Mouse (Mus musculus): ENCODE results near the gene Gm10134. TPM values are rescaled to one million over a fixed set of nuclear protein-coding genes. Genes with fewer than 3 reads are reported as not detected.

Gm10134 gene
- polyA plus RNA-seq, 1 experiment from 2014 or later = 6.0 TPM

- Histone ChIP-seq H3K9ac (ENCODE audit: low read depth, low read length) (no peak overlapping the region), H3K36me3 (ENCODE audit: control insufficient read depth, insufficient read depth) (peaks cover 46% of the 10 kb centered on the region), H3K4me1 (replicated peaks; ENCODE audit: control insufficient read depth, insufficient read depth, low read length) (0 out of 2 replicates have a peak, but pooled peaks cover 23% of the 10 kb centered on the region), H3K4me2 (replicated peaks; ENCODE audit: low read depth) (no peak overlapping the region), H3K9me3 (ENCODE audit: control insufficient read depth) (no peaks in the 10 kb centered on the region), H3K4me3 (ENCODE audit: low read depth, low read length) (no peak overlapping the region), H3K27ac (ENCODE audit: low read depth, low read length) (peak overlapping the region; percentile 21; the same call in 1 of the 2 replicates), H3K27me3 (replicated peaks; ENCODE audit: control insufficient read depth, insufficient read depth, low read length) (no peaks in the 10 kb centered on the region)
- no peak for TF ChIP-seq CTCF (IDR thresholded peaks at IDR 0.05; ENCODE audit: low read depth)
- 71% methylated on average over 8 of the region's 8 CpGs for WGBS
- ATAC-seq = no peak
Measured at GRCm38 (mm10) chr2:28540587-28541227, 34.8 kb downstream of the Gm10134 start.

DNA sequence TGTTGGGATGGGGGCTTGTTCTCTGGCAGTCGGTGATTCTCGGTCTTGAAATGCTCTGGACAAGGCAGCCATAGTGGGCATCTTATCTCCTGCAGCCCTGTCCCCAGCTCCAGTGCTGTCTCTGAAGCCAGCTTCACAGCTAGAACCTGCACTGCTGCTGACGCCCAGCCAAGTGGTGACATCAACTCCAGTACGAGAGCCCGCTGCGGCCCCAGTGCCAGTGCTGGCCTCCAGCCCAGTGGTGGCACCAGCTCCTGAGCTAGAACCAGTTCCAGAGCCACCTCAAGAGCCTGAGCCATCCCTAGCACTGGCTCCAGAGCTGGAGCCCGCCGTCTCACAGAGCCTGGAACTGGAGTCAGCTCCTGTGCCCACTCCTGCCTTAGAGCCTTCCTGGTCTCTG lies 38.0 kb downstream of the Gm10134 start:
- peaks cover 67% of the 10 kb centered on the region for H3K36me3 ChIP-seq (ENCODE audit: control insufficient read depth, insufficient read depth)

DNA sequence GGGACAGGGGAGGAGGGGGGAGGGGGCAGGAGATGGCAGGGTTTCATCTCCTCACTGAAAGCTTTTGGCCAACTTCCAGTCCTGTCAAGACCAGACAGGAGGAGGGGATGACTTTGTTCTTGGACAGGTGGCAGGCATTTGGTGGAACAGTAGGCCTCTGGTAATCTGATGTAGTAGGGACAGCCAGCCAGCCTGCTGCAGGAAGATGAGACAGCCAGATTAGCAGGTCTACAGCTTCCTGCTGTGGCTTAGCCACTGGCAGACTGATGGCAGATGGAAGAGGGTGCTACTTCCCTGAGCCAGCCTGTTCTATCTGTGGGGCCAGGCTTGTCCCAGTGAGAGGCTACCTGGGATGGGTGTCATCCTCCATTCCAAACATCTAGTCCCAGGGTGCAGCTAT lies 40.1 kb downstream of the Gm10134 start:
- Histone ChIP-seq H3K4me1 (replicated peaks; ENCODE audit: control insufficient read depth, insufficient read depth, low read length) (no peaks in the 10 kb centered on the region), H3K9ac (ENCODE audit: low read depth, low read length) (no peak overlapping the region), H3K27me3 (replicated peaks; ENCODE audit: control insufficient read depth, insufficient read depth, low read length) (no peaks in the 10 kb centered on the region), H3K36me3 (ENCODE audit: control insufficient read depth, insufficient read depth) (peaks cover 84% of the 10 kb centered on the region), H3K4me3 (ENCODE audit: low read depth, low read length) (no peak overlapping the region), H3K4me2 (replicated peaks; ENCODE audit: low read depth) (no peak overlapping the region), H3K9me3 (ENCODE audit: control insufficient read depth) (no peaks in the 10 kb centered on the region), H3K27ac (ENCODE audit: low read depth, low read length) (no peak overlapping the region)
- no peak for TF ChIP-seq CTCF (IDR thresholded peaks at IDR 0.05; ENCODE audit: low read depth)
- ATAC-seq = no peak

More for the DNA sequence above, 38.0 kb downstream of the Gm10134 start:
- Histone ChIP-seq H3K4me1 (replicated peaks; ENCODE audit: control insufficient read depth, insufficient read depth, low read length) (0 out of 2 replicates have a peak, but pooled peaks cover 13% of the 10 kb centered on the region), H3K9ac (ENCODE audit: low read depth, low read length) (no peak overlapping the region), H3K27ac (ENCODE audit: low read depth, low read length) (no peak overlapping the region), H3K27me3 (replicated peaks; ENCODE audit: control insufficient read depth, insufficient read depth, low read length) (no peaks in the 10 kb centered on the region), H3K4me3 (ENCODE audit: low read depth, low read length) (no peak overlapping the region), H3K9me3 (ENCODE audit: control insufficient read depth) (no peaks in the 10 kb centered on the region), H3K4me2 (replicated peaks; ENCODE audit: low read depth) (no peak overlapping the region)
- ATAC-seq = no peak
- no peak for TF ChIP-seq CTCF (IDR thresholded peaks at IDR 0.05; ENCODE audit: low read depth)
- WGBS = 91% methylated on average over 8 of the region's 8 CpGs

DNA sequence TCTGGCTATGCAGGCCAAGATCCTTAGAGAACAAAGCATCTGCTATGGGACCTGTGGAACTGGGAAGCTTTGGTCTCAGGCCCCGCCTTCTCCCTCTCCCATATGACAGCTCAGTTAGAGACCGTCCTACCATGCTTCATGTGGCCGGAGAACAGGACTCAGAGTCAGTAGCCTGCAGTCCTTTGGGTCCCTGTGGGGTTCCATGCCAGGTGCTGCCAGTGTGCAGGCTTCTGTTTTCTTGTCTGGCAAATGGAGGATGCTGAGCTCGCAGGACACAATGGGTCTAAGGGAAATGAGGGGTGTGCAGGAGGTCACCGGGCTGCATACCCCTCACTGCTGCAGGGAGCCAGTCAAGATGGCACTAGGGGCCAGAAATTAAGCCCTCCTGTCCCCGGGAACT lies 40.7 kb downstream of the Gm10134 start:
- H3K36me3 ChIP-seq (ENCODE audit: control insufficient read depth, insufficient read depth) = peaks cover 86% of the 10 kb centered on the region
- ATAC-seq = no peak
- TF ChIP-seq CTCF (IDR thresholded peaks at IDR 0.05; ENCODE audit: low read depth) = no peak

DNA sequence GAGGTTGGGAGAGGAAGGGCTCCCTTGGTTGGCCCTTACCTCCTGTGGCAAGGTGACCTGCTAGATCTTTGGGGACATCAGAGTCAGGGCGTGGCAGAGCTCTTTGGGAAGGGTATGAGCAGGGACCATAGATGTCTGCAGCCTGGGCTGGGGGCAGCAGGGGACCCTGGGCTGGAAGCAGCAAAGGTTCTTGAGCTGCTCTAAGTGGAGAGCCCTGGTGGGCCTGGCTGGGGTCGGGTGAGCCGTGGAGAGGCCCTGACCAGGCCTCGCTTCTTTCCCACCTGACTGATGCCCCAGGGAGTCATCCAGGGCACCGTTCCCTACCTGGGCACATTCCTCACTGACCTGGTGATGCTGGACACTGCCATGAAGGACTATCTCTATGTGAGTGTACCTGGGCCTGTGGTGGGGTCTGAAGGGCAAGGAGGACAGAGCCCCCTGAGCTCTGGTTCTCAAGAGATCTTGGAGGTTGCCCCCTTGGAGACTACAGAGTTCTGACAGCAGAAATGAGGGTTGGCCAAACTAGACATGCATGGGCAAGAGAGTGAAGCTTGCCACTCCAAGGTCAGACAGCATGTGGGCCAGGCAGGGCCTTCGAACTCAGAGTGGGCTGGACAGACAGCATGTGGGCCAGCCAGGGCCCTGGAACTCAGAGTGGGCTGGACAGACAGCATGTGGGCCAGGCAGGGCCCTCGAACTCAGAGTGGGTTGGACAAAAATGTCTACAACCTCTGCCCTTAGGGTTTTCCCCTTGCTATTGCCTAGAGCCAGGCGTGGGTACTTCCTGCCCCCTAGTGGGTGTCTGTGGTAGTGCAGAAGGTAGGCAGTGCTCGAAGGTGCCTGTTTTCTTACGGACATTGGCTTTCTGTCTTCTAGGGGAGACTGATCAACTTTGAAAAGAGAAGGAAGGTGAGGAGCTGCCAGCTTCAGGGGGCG lies 41.6 kb downstream of the Gm10134 start:
- H3K9me3 ChIP-seq (ENCODE audit: control insufficient read depth) = no peaks in the 10 kb centered on the region
- H3K4me1 ChIP-seq (replicated peaks; ENCODE audit: control insufficient read depth, insufficient read depth, low read length) = no peaks in the 10 kb centered on the region
- H3K9ac ChIP-seq (ENCODE audit: low read depth, low read length) = no peak overlapping the region
- peaks cover 86% of the 10 kb centered on the region for H3K36me3 ChIP-seq (ENCODE audit: control insufficient read depth, insufficient read depth)
- H3K4me2 ChIP-seq (replicated peaks; ENCODE audit: low read depth) = no peak overlapping the region
- 49% methylated on average over 11 of the region's 11 CpGs for WGBS
- H3K27me3 ChIP-seq (replicated peaks; ENCODE audit: control insufficient read depth, insufficient read depth, low read length) = no peaks in the 10 kb centered on the region
- H3K27ac ChIP-seq (ENCODE audit: low read depth, low read length) = no peak overlapping the region
- ATAC-seq = peak; percentile 55
- no peak overlapping the region for H3K4me3 ChIP-seq (ENCODE audit: low read depth, low read length)
- peak; percentile 100 for TF ChIP-seq CTCF (IDR thresholded peaks at IDR 0.05; ENCODE audit: low read depth)

More for the DNA sequence above, 40.7 kb downstream of the Gm10134 start:
- no peaks in the 10 kb centered on the region for H3K9me3 ChIP-seq (ENCODE audit: control insufficient read depth)
- H3K9ac ChIP-seq (ENCODE audit: low read depth, low read length) = no peak overlapping the region
- 73% methylated on average over 6 of the region's 6 CpGs for WGBS
- no peak overlapping the region for H3K4me3 ChIP-seq (ENCODE audit: low read depth, low read length)
- H3K27ac ChIP-seq (ENCODE audit: low read depth, low read length) = no peak overlapping the region
- no peak overlapping the region for H3K4me2 ChIP-seq (replicated peaks; ENCODE audit: low read depth)
- no peaks in the 10 kb centered on the region for H3K27me3 ChIP-seq (replicated peaks; ENCODE audit: control insufficient read depth, insufficient read depth, low read length)
- H3K4me1 ChIP-seq (replicated peaks; ENCODE audit: control insufficient read depth, insufficient read depth, low read length) = no peaks in the 10 kb centered on the region

- no peak for TF ChIP-seq CTCF (IDR thresholded peaks at IDR 0.05; ENCODE audit: low read depth)
- Histone ChIP-seq H3K4me2 (replicated peaks; ENCODE audit: low read depth) (no peak overlapping the region), H3K36me3 (ENCODE audit: control insufficient read depth, insufficient read depth) (peaks cover 88% of the 10 kb centered on the region), H3K9me3 (ENCODE audit: control insufficient read depth) (no peaks in the 10 kb centered on the region), H3K27me3 (replicated peaks; ENCODE audit: control insufficient read depth, insufficient read depth, low read length) (no peaks in the 10 kb centered on the region), H3K27ac (ENCODE audit: low read depth, low read length) (no peak overlapping the region), H3K4me1 (replicated peaks; ENCODE audit: control insufficient read depth, insufficient read depth, low read length) (no peaks in the 10 kb centered on the region), H3K9ac (ENCODE audit: low read depth, low read length) (no peak overlapping the region), H3K4me3 (ENCODE audit: low read depth, low read length) (no peak overlapping the region)
- 90% methylated on average over 13 of the region's 13 CpGs for WGBS
- ATAC-seq = no peak
Measured at GRCm38 (mm10) chr2:28549157-28549556, 43.3 kb downstream of the Gm10134 start.

Data from intestine, postnatal 0 days (tissue).